Mouse (Mus musculus) kidney, adult 2 months (tissue): ENCODE measurements around the gene Sat2.

Experiments
- CTCF ChIP-seq: fragments of 200-500 bp; conservative IDR thresholded peaks from 2 replicates; pipeline ENCODE4 v1.5.1; 2011; ENCODE audit warnings: low read depth, mild to moderate bottlenecking, control low read depth, low read length, moderate library complexity, mixed read lengths; ENCODE audit not compliant: insufficient read depth, insufficient read length
- POLR2A ChIP-seq: fragments of 200-500 bp; IDR thresholded peaks from one replicate; pipeline ENCODE4 v1.6.1; 2011; ENCODE audit warnings: low read depth, low read length, control low read depth

DNA sequence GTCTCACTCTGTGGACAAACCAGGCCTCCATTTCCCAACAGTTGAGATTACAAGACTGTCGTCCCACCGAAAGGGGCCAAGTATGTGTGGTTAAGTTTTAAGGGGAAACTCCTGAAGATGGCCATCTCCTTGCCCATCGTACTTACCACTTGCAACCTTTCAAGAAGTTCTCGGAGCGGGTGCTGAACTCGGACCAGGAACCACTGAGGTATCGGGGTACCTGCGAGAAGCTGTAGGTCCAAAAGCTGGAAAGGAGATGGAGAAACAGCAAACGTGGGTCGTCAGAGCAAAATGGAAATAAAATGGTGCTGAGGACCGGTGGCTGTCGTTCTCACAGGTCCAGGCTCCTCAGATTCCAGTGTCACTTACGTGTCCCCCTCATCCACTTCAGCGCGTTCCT lies 43.5 kb upstream of the Sat2 start:
- TF ChIP-seq POLR2A (no peak), CTCF (no peak)
